8 mouse cellular contexts compared by ENCODE assay signal in the genomic region with DNA sequence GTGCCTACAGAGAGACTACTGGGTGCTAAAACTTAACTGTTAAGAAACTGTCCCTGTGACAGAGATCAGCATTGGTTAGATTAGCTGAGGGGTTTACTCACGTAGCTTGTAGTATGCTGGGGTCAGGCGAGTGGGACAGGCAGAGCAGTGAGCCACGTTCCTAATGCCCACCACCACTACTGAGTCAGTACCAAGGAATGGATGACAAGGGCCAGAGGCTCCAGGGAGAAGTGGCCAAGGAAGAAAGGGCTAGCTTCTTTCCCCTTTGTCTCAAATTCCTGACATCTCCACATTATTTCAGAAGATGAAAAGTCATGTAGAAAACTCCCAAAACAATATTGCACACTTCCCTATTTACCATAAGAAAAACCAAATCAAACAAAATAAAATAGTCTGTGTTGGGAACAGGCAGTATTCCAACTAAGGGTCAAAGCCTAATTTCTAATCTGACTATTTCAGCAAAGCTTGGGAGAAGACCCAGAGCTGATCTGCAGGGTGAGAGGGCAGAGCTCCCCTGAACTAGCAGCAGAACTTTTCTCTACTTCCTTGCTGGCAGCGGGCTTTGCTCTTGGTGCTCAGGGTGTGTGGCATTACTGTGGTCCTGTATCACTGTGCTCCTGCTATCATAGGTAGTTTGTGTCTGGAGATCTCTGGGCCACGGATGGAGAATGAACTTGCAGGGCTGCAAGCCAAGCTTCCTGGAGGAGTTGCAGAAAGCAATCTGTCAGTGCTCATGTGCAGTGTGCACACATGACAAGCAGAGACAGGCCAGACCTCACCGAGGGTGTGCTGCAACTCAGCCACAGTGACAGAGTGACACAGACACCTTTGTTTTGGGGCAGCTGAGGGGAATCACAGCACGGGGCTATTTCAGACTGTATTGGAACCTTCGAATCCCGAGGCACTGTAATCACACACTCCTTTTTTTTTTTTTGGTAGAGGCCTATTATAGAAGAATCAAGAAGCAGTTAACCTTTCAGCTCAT. TPM values are rescaled to one million over a fixed set of nuclear protein-coding genes. Genes with fewer than 3 reads are reported as not detected.
DNase-seq lines count a peak whose midpoint lies in the region; ATAC-seq and TF ChIP-seq lines count a peak whose summit lies in the region.

No protein-coding gene starts in this region.

- no peak overlapping the region for H3K4me2 ChIP-seq in forebrain, embryonic 12.5 days
- no peak overlapping the region for H3K4me2 ChIP-seq in forebrain, embryonic 15.5 days (replicated peaks)

- TF ChIP-seq CTCF in left cerebral cortex, adult 2 months (IDR thresholded peaks at IDR 0.05): no peak

- no peak overlapping the region for H3K9ac ChIP-seq in forebrain, embryonic 12.5 days
- H3K9ac ChIP-seq in forebrain, embryonic 15.5 days (replicated peaks): no peak overlapping the region

- peaks cover 7% of the 10 kb centered on the region; the same call in 1 of the 2 replicates for H3K36me3 ChIP-seq in forebrain, embryonic 10.5 days (replicated peaks)
- no peaks in the 10 kb centered on the region for H3K36me3 ChIP-seq in forebrain, embryonic 12.5 days (replicated peaks)
- 0 out of 2 replicates have a peak, but pooled peaks cover 2% of the 10 kb centered on the region for H3K36me3 ChIP-seq in forebrain, embryonic 15.5 days

- ATAC-seq in forebrain, embryonic 12.5 days (ENCODE audit: low FRiP score): no peak
- ATAC-seq in forebrain, embryonic 15.5 days (replicated peaks): no peak; the same call in 1 of the 2 replicates

- H3K27me3 ChIP-seq in forebrain, embryonic 10.5 days (ENCODE audit: poor library complexity, severe bottlenecking): peaks cover 17% of the 10 kb centered on the region; the same call in 1 of the 2 replicates
- H3K27me3 ChIP-seq in forebrain, embryonic 12.5 days: peaks cover 37% of the 10 kb centered on the region
- H3K27me3 ChIP-seq in forebrain, embryonic 15.5 days: no peaks in the 10 kb centered on the region; the same call in 1 of the 2 replicates

- H3K4me1 ChIP-seq in forebrain, embryonic 10.5 days: peaks cover 19% of the 10 kb centered on the region
- peaks cover 16% of the 10 kb centered on the region for H3K4me1 ChIP-seq in forebrain, embryonic 12.5 days
- peaks cover 25% of the 10 kb centered on the region for H3K4me1 ChIP-seq in forebrain, embryonic 15.5 days

- WGBS in forebrain, embryonic 10.5 days: 70% methylated on average over 9 of the region's 9 CpGs
- 55% methylated on average over 9 of the region's 9 CpGs for WGBS in forebrain, embryonic 12.5 days
- 41% methylated on average over 9 of the region's 9 CpGs for WGBS in forebrain, embryonic 15.5 days

- no peak overlapping the region for H3K4me3 ChIP-seq in forebrain, embryonic 10.5 days
- no peak overlapping the region for H3K4me3 ChIP-seq in forebrain, embryonic 12.5 days (replicated peaks)
- H3K4me3 ChIP-seq in forebrain, embryonic 15.5 days: no peak overlapping the region
- H3K4me3 ChIP-seq in left cerebral cortex, adult 2 months: no peak overlapping the region

- DNase-seq in forebrain, embryonic 10.5 days (ENCODE audit: extremely low spot score, low spot score): no peak
- DNase-seq in lung, postnatal 36 days: peak; percentile 20
- DNase-seq in lung, postnatal 4 days: no peak
- no peak for DNase-seq in left cerebral cortex, adult 2 months (ENCODE audit: extremely low spot score in 1 of 2, low spot score in 2 of 2)
- DNase-seq in thymus, postnatal 25 days: no peak
- DNase-seq in spleen, adult 18-20 months: no peak

- H3K9me3 ChIP-seq in forebrain, embryonic 10.5 days: no peaks in the 10 kb centered on the region
- no peaks in the 10 kb centered on the region for H3K9me3 ChIP-seq in forebrain, embryonic 12.5 days
- H3K9me3 ChIP-seq in forebrain, embryonic 15.5 days: no peaks in the 10 kb centered on the region

- intact Hi-C loops in left cerebral cortex, adult 2 months (cut with DNase I): loop anchor here (2.0 kb wide), 1 partner anchor 128 kb away; no protein-coding TSS in a partner anchor

- H3K27ac ChIP-seq in forebrain, embryonic 10.5 days: 0 out of 2 replicates have a peak overlapping the region, but pooled peaks have one; percentile 1
- H3K27ac ChIP-seq in forebrain, embryonic 12.5 days: no peak overlapping the region
- H3K27ac ChIP-seq in forebrain, embryonic 15.5 days (replicated peaks): peak overlapping the region; percentile 71
- H3K27ac ChIP-seq in left cerebral cortex, adult 2 months: peak overlapping the region; percentile 61

RNA-seq across cellular contexts. Expression of gene Fzd5, which starts 53.5 kb away (rescaled TPM):
- polyA plus RNA-seq in forebrain, embryonic 10.5 days (2016; fragmentation: Nextera tagmentation; extraction: Ambion mirVana): 1.4 and 2.3 TPM in 2 replicates
- 1.0 and 1.5 TPM in 2 replicates for polyA plus RNA-seq in forebrain, embryonic 12.5 days (2016; fragmentation: Nextera tagmentation; extraction: Ambion mirVana)
- 0.55 and 0.87 TPM in 2 replicates for polyA plus RNA-seq in forebrain, embryonic 15.5 days (2015; fragmentation: Nextera tagmentation; extraction: Ambion mirVana)
- 1 to 10 TPM in 1 of 2 experiments, under 1 TPM in 1; 0.93 to 1.4 TPM for total RNA-seq in left cerebral cortex, adult 2 months (2021)
